Mouse (Mus musculus) embryonic facial prominence, embryonic 11.5 days (tissue): ENCODE results near the gene H2-Eb2. TPM values are rescaled to one million over a fixed set of nuclear protein-coding genes. Genes with fewer than 3 reads are reported as not detected.
A peak's percentile ranks its signal among the peaks of the same experiment; 100 is the strongest.

Experiments
- ATAC-seq: fragments of 200-750 bp; cut with Nextera tagmentation; replicated peaks from 2 replicates; pipeline ENCODE4 v1.8.0; 2017; ENCODE audit warnings: low read depth; ENCODE audit not compliant: insufficient number of reproducible peaks, low FRiP score, low TSS enrichment
- DNase-seq: peaks from one replicate; pipeline ENCODE4 v3.0.0-alpha.2; 2015; ENCODE audit warnings: low spot score
- H3K27ac ChIP-seq: fragments of 300-500 bp; sonication (generic); replicated peaks from 2 replicates; pipeline ENCODE4 v1.5.1; 2014; ENCODE audit warnings: mild to moderate bottlenecking, low read depth, low read length, control low read depth
- H3K27me3 ChIP-seq: fragments of 300-500 bp; sonication (generic); 2 replicates; pipeline ENCODE4 v1.6.1; 2014; ENCODE audit warnings: mild to moderate bottlenecking, low read length, moderate library complexity, mixed read lengths; ENCODE audit not compliant: control insufficient read depth, insufficient read depth
- H3K36me3 ChIP-seq: fragments of 300-500 bp; sonication (generic); replicated peaks from 2 replicates; pipeline ENCODE4 v1.6.1; 2014; ENCODE audit warnings: low read depth, mild to moderate bottlenecking, low read length, moderate library complexity, mixed read lengths; ENCODE audit not compliant: control insufficient read depth, insufficient read depth
- H3K4me1 ChIP-seq: fragments of 300-500 bp; sonication (generic); 2 replicates; pipeline ENCODE4 v1.6.1; 2014; ENCODE audit warnings: low read length, mixed read lengths; ENCODE audit not compliant: control insufficient read depth, insufficient read depth
- H3K4me2 ChIP-seq: fragments of 300-500 bp; sonication (generic); 2 replicates; pipeline ENCODE4 v1.6.1; 2014; ENCODE audit warnings: low read depth, mild to moderate bottlenecking, control low read depth, low read length, moderate library complexity
- H3K4me3 ChIP-seq: fragments of 300-500 bp; sonication (generic); 2 replicates; pipeline ENCODE4 v1.5.1; 2014; ENCODE audit warnings: low read depth, low read length, control low read depth
- H3K9ac ChIP-seq: fragments of 300-500 bp; sonication (generic); replicated peaks from 2 replicates; pipeline ENCODE4 v1.6.1; 2014; ENCODE audit warnings: mild to moderate bottlenecking, control low read depth, low read length
- H3K9me3 ChIP-seq: fragments of 300-500 bp; sonication (generic); replicated peaks from 2 replicates; pipeline ENCODE4 v1.6.1; 2016; ENCODE audit warnings: mild to moderate bottlenecking, low read length, inconsistent platforms, mixed read lengths; ENCODE audit not compliant: control insufficient read depth
- WGBS: fragments of 180-500 bp; shearing (Covaris S2); extraction: QIAGEN DNeasy Blood & Tissue Kit; methylation state at CpG from one replicate; pipeline ENCODE4 v1.1.7; 2014; 5-methylcytosine and 5-hydroxymethylcytosine counted together
- polyA plus RNA-seq: library from polyadenylated mRNA; unstranded; fragments of >200 nt; fragmentation: Nextera tagmentation; extraction: Ambion mirVana; gene quantifications from 2 replicates; pipeline ENCODE4 v1.2.1, GENCODE M21; 2014

H2-Eb2 gene
- polyA plus RNA-seq, 1 experiment from 2014 or later, result not detected

DNA sequence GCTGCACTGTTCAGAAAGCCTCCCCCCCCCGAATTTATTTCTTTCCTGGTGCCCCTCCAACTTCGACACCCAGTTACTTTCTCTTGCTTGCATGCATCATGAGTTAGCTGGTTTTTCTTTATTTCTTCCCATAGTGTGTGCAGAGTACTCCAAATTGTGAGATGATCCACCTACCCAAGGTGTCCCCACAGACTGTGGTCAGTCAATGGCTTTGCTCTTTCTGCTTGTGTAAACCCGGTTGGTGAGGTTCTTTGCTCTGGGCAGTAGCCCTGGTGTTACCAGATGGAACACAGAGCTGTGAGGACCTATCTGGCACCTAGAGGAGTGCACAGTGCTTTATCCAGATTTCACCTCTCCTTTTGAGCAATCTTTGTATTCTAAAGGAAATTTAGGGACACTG lies 37.3 kb upstream of the H2-Eb2 start:
- H3K9me3 ChIP-seq, result no peaks in the 10 kb centered on the region
- no peak overlapping the region for H3K4me3 ChIP-seq
- no peak overlapping the region for H3K9ac ChIP-seq
- no peaks in the 10 kb centered on the region for H3K4me1 ChIP-seq
- no peaks in the 10 kb centered on the region for H3K36me3 ChIP-seq
- 50% methylated on average over 3 of the region's 3 CpGs for WGBS
- ATAC-seq, result no peak
- no peak overlapping the region for H3K4me2 ChIP-seq
- H3K27ac ChIP-seq, result no peak overlapping the region
- no peaks in the 10 kb centered on the region for H3K27me3 ChIP-seq
- no peak for DNase-seq

DNA sequence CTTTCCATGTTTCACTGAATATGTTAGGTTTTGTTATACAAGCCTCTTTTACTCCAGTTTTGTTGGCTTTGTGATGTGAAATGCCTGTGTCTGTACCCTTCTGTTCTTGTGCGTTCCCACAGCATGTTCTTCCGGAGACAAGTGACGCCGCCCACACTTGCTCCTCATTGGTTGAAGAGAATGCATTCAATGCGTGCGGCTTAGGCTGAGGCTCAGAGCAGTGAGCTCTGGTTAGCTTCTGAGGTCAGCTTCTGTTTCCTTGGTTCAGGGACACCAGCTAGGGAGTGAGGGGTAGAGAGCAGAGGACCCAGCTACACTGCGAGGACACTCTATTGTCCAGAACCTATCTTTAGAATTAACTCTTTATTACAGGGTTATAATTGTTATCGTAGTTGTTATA lies 33.9 kb upstream of the H2-Eb2 start:
- H3K9ac ChIP-seq, result no peak overlapping the region
- no peak overlapping the region for H3K27ac ChIP-seq
- peak; percentile 90; the same call in 1 of the 2 replicates for ATAC-seq
- no peaks in the 10 kb centered on the region for H3K4me1 ChIP-seq
- H3K9me3 ChIP-seq, result no peaks in the 10 kb centered on the region
- peak; percentile 89 for DNase-seq
- H3K4me2 ChIP-seq, result no peak overlapping the region
- WGBS, result 19% methylated on average over 8 of the region's 8 CpGs
- H3K36me3 ChIP-seq, result no peaks in the 10 kb centered on the region
- no peaks in the 10 kb centered on the region for H3K27me3 ChIP-seq
- no peak overlapping the region for H3K4me3 ChIP-seq

- 90% methylated on average over 4 of the region's 4 CpGs for whole genome bisulfite sequencing
- H3K27me3 ChIP-seq, result no peaks in the 10 kb centered on the region
- H3K4me1 ChIP-seq, result no peaks in the 10 kb centered on the region
- H3K27ac ChIP-seq, result no peak overlapping the region
- H3K4me2 ChIP-seq, result no peak overlapping the region
- no peak for DNase-seq
- H3K9me3 ChIP-seq, result no peaks in the 10 kb centered on the region
- H3K4me3 ChIP-seq, result no peak overlapping the region
- no peaks in the 10 kb centered on the region for H3K36me3 ChIP-seq
- no peak for ATAC-seq
- no peak overlapping the region for H3K9ac ChIP-seq
Measured at GRCm38 (mm10) chr17:34292570-34292969, 32.9 kb upstream of the H2-Eb2 start.

DNA sequence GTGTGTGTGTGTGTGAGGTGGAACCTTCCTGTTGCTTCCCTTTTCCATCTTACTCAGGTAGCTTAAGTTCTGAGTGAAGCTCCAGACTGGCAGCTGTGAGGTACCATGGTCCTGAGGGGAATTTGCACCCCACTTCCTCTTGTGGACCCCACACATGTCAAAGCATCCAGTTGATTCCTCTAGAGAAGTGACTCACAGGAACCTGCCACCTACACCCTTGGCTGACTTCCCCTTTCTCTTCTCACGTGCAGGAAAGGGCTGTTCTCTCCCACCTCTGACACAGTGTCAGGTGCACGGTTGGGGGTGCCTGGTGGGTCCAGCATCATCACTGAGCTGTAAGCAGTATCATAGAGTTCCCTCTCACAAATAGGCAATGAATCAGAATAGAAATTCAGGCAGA lies 31.9 kb upstream of the H2-Eb2 start:
- Histone ChIP-seq H3K4me1 (no peaks in the 10 kb centered on the region), H3K27me3 (no peaks in the 10 kb centered on the region), H3K9me3 (no peaks in the 10 kb centered on the region), H3K4me2 (no peak overlapping the region), H3K9ac (no peak overlapping the region), H3K27ac (no peak overlapping the region), H3K4me3 (no peak overlapping the region), H3K36me3 (no peaks in the 10 kb centered on the region)
- 41% methylated on average over 2 of the region's 2 CpGs for WGBS
- ATAC-seq, result no peak
- DNase-seq, result no peak

GRCm38 (mm10) chr17:34294249-34294648 lies 31.2 kb upstream of the H2-Eb2 start:
- ATAC-seq, result no peak

DNA sequence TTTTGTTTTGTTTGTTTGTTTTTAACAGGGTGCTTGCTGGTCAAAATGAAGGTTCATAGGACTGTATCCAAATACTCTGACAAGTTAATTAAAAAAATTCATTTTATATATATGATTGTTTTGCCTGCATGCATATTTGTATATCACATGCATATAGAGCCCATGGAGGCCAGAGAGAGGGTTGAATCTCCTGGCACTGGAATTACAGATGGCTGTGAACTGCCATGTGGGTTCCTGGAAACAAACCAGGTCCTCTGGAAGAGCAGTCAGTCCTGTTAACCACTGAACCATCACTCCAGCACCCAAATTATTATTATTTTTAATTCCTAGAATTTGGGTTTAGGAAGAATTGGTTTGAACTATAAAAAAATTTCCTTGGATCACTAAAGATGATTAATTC lies 30.2 kb upstream of the H2-Eb2 start:
- no peak for ATAC-seq
- Histone ChIP-seq H3K9me3 (no peaks in the 10 kb centered on the region), H3K36me3 (no peaks in the 10 kb centered on the region)

More at GRCm38 (mm10) chr17:34294249-34294648, 31.2 kb upstream of the H2-Eb2 start:
- no peak overlapping the region for H3K9ac ChIP-seq
- H3K9me3 ChIP-seq, result no peaks in the 10 kb centered on the region
- H3K27ac ChIP-seq, result no peak overlapping the region
- H3K4me3 ChIP-seq, result no peak overlapping the region
- H3K27me3 ChIP-seq, result no peaks in the 10 kb centered on the region
- WGBS, result 72% methylated on average over 4 of the region's 4 CpGs
- no peak for DNase-seq
- H3K4me2 ChIP-seq, result no peak overlapping the region
- no peaks in the 10 kb centered on the region for H3K4me1 ChIP-seq
- H3K36me3 ChIP-seq, result no peaks in the 10 kb centered on the region

GRCm38 (mm10) chr17:34295891-34296794 lies 29.3 kb upstream of the H2-Eb2 start:
- DNase-seq (peak; percentile 83), ATAC-seq (no peak)
- Histone ChIP-seq H3K9ac (no peak overlapping the region), H3K27me3 (no peaks in the 10 kb centered on the region), H3K4me2 (peak overlapping the region; percentile 34), H3K36me3 (no peaks in the 10 kb centered on the region), H3K27ac (no peak overlapping the region), H3K9me3 (no peaks in the 10 kb centered on the region), H3K4me3 (peak overlapping the region; percentile 29), H3K4me1 (no peaks in the 10 kb centered on the region)
- 24% methylated on average over 23 of the region's 23 CpGs for WGBS

More for the DNA sequence above, 30.2 kb upstream of the H2-Eb2 start:
- Histone ChIP-seq H3K4me3 (no peak overlapping the region), H3K27me3 (no peaks in the 10 kb centered on the region), H3K27ac (no peak overlapping the region), H3K4me2 (no peak overlapping the region), H3K9ac (no peak overlapping the region), H3K4me1 (no peaks in the 10 kb centered on the region)
- DNase-seq, result no peak

- Histone ChIP-seq H3K36me3 (no peaks in the 10 kb centered on the region), H3K4me1 (no peaks in the 10 kb centered on the region), H3K27me3 (no peaks in the 10 kb centered on the region), H3K9me3 (no peaks in the 10 kb centered on the region), H3K4me2 (no peak overlapping the region), H3K9ac (no peak overlapping the region), H3K4me3 (no peak overlapping the region), H3K27ac (no peak overlapping the region)
- DNase-seq, result no peak
- ATAC-seq, result no peak
- 58% methylated on average over 3 of the region's 3 CpGs for WGBS
Measured at GRCm38 (mm10) chr17:34299356-34299755, 26.1 kb upstream of the H2-Eb2 start.
